In genomic region chrX:150585116-150585515, GRCm38 (mm10) we compare ENCODE assay signal across 19 mouse cellular contexts. TPM values are rescaled to one million over a fixed set of nuclear protein-coding genes. Genes with fewer than 3 reads are reported as not detected.
"Had no signal": no experiment of that assay in that cellular context is flagged by ENCODE, and none has a peak within 500 bp of the region (broad histone marks: within the 10 kb centered on the region; RNA-seq: fewer than 3 reads in every experiment).

No protein-coding gene starts in this region.

- DNase-seq: layer of hippocampus, postnatal 36 days; left cerebral cortex, postnatal 4 days; liver, embryonic 13.5 days; lung, adult 2 months; lung, postnatal 14 days; retina, postnatal 1 day; right cerebral cortex, postnatal 25 days; spleen, adult 18-20 months; thymus, postnatal 36 days had no signal

- H3K9me3 ChIP-seq: hindbrain, embryonic 15.5 days; limb, embryonic 12.5 days; limb, embryonic 15.5 days; liver, embryonic 13.5 days; midbrain, embryonic 12.5 days; neural tube, embryonic 13.5 days; stomach, embryonic 15.5 days had no signal

- H3K27me3 ChIP-seq: hindbrain, embryonic 15.5 days; liver, embryonic 13.5 days; midbrain, embryonic 12.5 days; neural tube, embryonic 13.5 days; stomach, embryonic 15.5 days had no signal

- H3K4me1 ChIP-seq: limb, embryonic 12.5 days; limb, embryonic 15.5 days; midbrain, embryonic 12.5 days; stomach, embryonic 15.5 days had no signal

- H3K4me2 ChIP-seq: hindbrain, embryonic 15.5 days; limb, embryonic 12.5 days; limb, embryonic 15.5 days; liver, embryonic 13.5 days; midbrain, embryonic 12.5 days; neural tube, embryonic 13.5 days; stomach, embryonic 15.5 days had no signal

- H3K27ac ChIP-seq: hindbrain, embryonic 15.5 days; limb, embryonic 12.5 days; limb, embryonic 15.5 days; liver, embryonic 13.5 days; macrophage; midbrain, embryonic 12.5 days; neural tube, embryonic 13.5 days; stomach, embryonic 15.5 days had no signal

- H3K4me3 ChIP-seq: hindbrain, embryonic 15.5 days; limb, embryonic 12.5 days; limb, embryonic 15.5 days; liver, embryonic 13.5 days; midbrain, embryonic 12.5 days; myocyte; neural tube, embryonic 13.5 days; stomach, embryonic 15.5 days had no signal

- H3K9ac ChIP-seq: hindbrain, embryonic 15.5 days; limb, embryonic 12.5 days; limb, embryonic 15.5 days; liver, embryonic 13.5 days; midbrain, embryonic 12.5 days; neural tube, embryonic 13.5 days; stomach, embryonic 15.5 days had no signal

- H3K36me3 ChIP-seq: stomach, embryonic 15.5 days had no signal

- ATAC-seq: intestine, postnatal 0 days; midbrain, embryonic 16.5 days had no signal

RNA-seq across cellular contexts. Expression of gene Alas2, which starts 37.9 kb away (rescaled TPM):
- polyA plus RNA-seq: macrophage, myocyte had no signal
